Mouse (Mus musculus) retina, postnatal 7 days (tissue): ENCODE results near the gene Cblc.

Experiments used
- DNase-seq: peaks from one replicate; pipeline ENCODE4 v3.0.0-alpha.2; 2012; ENCODE audit warnings: low read depth, low spot score

Gene Cblc

GRCm38 (mm10) chr7:19796697-19797588, at the start of gene Cblc:
Gene Cblc, minus strand, starts transcription at chr7:19796809.
- no peak for DNase-seq

- DNase-seq, result no peak
These were observed 48.0 kb upstream of the Cblc start for GRCm38 (mm10) chr7:19844521-19845171.

DNA sequence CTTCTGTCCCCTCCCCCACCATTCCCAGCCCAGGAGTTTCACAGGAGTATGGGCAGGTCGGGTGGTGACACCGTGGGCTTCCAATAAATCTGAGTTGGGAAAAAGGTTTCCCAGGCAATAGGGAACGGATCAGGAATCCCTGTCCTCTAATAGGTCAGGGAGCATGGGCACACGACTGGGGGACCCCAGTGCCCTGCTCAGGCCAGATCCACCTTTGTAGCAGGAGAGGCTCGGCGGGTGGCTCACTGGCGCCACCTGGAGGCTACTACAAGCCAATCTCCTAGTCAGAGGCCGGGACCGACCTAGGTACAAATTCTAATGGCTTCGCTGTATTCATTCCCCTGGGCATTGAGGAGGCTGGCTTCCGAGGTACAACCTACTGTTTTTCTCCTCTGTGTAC, 47.0 kb upstream of the Cblc start:
- DNase-seq, result peak; percentile 41

- no peak for DNase-seq
These were observed 46.4 kb upstream of the Cblc start for GRCm38 (mm10) chr7:19842885-19843504.

- DNase-seq, result no peak
These were observed 45.2 kb upstream of the Cblc start for GRCm38 (mm10) chr7:19841686-19842413.

- DNase-seq, result no peak
These were observed 44.3 kb upstream of the Cblc start for GRCm38 (mm10) chr7:19840936-19841335.

DNA sequence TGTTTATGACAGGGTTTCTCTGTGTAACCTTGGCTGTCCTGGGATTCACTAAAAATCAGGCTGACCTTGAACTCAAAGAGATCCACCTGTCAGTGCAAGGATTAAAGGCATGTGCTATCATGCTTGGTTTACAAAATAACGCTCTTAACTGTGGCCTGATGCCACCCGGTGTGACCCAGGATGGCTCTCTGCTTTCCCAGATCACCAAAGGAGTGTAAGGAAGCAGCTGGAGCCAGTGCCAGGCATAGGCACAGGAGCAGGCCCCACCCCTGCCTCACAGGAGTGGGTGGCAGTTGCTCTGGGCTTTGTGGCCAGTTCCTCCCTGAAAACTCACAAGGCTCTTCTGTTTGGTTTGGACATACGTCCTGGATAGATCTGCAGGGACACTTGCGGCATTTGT, 43.8 kb upstream of the Cblc start:
- DNase-seq, result no peak

DNA sequence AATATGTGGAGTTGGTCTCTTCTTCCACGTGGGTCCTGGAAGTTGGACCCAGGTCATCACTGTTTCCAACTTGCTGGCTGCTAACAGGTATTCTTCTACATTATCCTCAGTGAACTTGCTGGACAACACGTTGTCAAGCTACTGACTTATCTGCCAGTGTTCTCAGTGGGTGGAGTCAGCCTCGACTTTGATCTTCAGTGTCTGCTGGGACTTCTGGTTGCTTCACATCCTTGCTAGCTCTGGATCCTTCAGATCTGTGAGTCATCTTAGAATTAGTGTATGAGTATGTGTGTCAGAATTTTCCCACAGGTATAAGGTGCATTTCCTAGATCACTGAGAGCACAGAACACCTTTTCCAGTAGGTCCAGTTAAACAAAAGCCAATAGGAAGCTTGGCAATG, 40.2 kb upstream of the Cblc start:
- no peak for DNase-seq

DNA sequence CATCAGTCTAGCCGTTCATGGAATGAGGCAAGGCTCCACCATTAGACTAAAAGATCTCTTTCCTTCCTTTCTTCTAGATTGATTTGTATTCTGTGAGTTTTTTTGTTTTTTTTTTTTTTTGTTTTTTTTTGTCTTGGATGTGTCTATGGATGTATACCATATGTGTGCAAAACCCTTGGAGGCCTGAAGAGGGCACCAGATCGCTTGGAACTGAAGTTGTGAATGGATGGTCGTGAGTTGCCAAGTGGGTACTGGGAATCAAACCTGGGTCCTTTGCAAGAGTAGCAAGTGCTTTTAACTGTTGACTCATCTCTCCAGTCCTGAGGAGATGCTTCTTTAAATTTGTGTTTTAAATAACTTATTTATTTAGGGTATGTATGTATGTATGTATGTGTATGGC, 37.4 kb upstream of the Cblc start:
- no peak for DNase-seq

DNA sequence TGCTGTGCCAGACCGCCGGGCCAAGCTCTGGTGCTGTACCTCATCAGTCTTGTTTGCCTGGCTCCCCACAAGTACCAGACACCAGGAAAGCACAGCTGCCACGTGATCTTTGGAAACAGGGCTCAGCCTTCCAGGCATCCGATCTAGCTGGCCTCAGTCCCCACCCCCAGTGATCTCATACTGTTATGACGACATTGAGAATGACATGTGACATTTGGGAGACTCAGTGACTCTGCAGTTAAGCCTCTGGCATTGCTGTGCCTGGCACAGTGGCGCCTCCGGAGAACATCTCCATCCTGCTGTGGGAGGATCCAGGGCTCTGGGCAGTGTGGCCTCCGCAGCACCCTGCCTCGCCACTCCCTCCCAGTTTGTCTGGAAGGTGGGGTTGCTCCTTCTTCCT, 35.2 kb upstream of the Cblc start:
- no peak for DNase-seq

DNA sequence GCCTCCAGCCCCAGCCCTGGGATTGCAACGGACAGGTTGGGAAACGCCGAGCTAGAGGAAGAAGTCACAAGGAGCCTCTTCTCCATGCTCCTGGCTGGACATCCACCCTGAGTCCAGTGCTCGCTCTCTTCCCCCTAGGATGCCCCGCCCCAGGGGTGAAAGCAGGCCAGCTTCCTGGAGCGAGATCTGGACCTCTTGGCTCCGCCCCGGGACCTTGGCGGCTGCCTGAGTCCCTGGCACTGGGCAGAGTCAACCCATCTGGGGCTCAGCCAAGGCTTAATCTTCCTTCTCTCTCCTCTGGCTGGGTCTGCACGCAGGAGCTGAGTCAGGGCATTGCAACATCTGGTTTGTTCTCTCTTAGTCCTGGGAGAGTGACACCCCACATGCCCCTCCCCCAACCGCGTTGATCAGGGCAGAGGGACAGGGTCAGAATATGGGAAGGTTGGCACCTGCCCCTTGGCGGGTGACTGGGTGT, 34.1 kb upstream of the Cblc start:
- DNase-seq, result no peak

GRCm38 (mm10) chr7:19829694-19830093, 33.1 kb upstream of the Cblc start:
- no peak for DNase-seq

DNA sequence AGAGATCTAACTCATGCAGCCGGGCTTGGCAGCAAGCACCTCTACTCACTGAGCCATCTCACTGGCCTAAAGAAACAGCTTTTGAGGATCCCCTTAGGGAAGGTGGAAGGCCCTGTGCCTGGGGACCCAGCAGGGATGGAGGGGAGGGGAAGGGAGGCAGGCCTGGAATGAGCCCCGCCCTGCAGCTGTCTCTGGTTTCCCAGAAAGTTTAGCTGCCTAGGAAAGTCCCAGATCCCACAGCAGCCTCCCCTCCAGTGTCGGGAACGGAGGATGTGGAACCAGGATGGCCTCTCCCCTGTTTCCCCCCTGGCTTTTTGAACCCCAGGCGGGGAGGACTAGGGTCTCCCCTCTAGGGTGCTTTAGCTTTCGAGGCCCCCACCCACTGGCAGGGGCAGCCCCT, 30.1 kb upstream of the Cblc start:
- no peak for DNase-seq

GRCm38 (mm10) chr7:19824182-19824973, 27.8 kb upstream of the Cblc start:
- no peak for DNase-seq

- no peak for DNase-seq
These were observed 26.9 kb upstream of the Cblc start for GRCm38 (mm10) chr7:19823256-19824181.

- DNase-seq, result no peak
These were observed 26.0 kb upstream of the Cblc start, which contains the start of gene Bcl3 for GRCm38 (mm10) chr7:19822604-19823058. Gene Bcl3, minus strand, starts transcription at chr7:19822770.

DNA sequence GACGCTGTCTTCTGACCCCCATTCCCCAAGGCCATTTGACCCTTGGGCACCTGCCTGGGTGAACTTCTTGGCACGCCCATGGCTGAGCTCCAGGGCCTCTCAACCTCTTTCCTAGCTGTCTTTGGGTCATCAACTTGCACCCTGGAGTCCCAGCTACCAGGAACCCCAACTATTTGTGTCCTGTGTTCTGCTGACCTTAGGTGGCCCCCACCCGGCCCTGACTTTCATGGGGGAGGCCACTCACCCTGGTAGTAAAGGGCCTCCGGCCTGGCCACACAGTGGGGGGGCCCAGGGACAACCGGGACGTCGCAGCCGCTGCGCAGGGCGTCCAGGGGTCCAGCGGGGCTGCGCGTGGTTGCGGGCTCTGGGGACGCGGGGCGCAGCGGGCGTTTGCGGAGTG, 25.6 kb upstream of the Cblc start:
- no peak for DNase-seq

DNA sequence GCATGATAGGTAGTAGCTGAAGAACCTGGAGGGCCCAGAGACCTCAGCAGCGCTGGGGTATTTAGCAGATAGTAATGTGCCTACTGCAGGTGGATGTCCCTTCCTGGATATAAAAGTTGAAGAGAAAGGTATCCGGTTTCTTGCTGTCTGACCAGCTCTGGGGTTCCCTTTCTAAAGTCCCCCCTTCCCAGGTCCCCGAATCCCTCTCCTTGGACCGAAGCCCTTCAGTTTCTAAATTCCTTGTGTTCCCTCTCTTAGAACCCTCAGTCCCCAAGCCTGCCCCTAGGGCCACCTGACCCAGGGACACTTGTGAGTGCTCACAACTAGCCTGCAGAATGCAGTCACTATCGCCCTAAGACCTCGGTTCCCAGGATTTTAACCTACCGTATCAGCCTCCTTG, 25.0 kb upstream of the Cblc start:
- DNase-seq, result no peak

DNA sequence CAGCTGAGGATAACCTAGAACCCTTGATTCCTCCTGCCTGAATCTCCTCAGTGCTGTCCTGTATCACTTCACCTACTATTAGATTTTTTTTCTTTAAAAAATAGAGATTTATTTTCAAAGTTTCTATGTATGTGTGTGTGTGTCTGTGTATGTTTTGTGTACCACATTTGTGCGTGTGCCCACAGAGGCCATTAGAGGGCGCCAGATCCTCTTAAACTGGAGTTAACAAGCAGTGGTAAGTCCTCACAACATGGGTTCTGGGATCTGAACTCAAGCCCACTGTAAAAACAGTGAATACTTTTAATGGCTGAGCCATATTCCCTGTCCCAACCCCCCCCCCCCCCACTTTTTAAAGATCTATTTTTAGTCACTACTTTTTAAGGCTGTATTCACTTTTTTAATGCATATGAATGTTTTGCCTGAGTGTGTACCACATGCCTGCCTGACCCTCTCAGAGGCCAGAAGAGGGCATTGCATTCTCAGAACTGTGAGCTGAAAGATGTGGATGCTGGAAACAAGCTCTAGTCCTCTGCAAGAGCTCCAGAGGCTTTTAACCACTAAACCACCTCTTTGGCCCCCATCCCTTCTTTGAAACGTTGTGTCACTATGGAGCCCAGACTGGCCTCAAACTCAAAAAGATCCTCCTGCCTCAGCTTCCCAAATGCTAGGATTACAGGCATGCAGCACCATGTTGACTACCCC, 23.9 kb upstream of the Cblc start:
- DNase-seq, result no peak
